Mouse (Mus musculus): ENCODE data around the gene Tc2n. TPM values are rescaled to one million over a fixed set of nuclear protein-coding genes. Genes with fewer than 3 reads are reported as not detected.
A peak's percentile ranks its signal among the peaks of the same experiment; 100 is the strongest.
"Not testable (repeated sequence)": the region's sequence is repeated elsewhere in the genome, so short reads cannot be mapped to it uniquely, and the experiment has no call there.

Tc2n gene
- polyA plus RNA-seq, 1 experiment from 2014 or later: 0.08 TPM

DNA sequence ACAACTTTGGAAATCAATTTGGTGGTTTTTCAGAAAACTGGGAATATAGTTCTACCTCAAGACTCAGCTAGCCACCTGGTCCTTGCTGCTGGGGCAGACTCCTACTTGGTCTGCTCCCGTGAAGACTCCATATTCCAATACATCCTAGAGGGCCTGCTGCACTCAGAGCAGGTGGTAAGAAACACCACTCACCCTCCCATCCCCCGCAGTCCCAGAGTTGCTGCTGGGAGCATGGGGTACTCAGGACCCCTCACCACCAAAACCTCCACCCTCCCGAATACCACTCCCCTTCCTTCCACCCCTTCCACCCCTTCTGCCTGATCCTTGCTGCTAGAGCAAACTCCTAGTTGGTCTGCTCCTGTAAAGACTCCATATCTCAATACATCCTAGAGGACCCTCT, 19.1 kb downstream of the Tc2n start:
- H3K27me3 ChIP-seq (ENCODE audit: insufficient read depth, poor library complexity, severe bottlenecking): no peaks in the 10 kb centered on the region
- H3K27ac ChIP-seq: no peak overlapping the region
- H3K4me1 ChIP-seq: no peaks in the 10 kb centered on the region
- peak; percentile 71 for DNase-seq (ENCODE audit: low spot score)
- WGBS: 77% methylated on average over 3 of the region's 3 CpGs
- H3K9me3 ChIP-seq: no peaks in the 10 kb centered on the region
- H3K36me3 ChIP-seq: no peaks in the 10 kb centered on the region
- H3K4me3 ChIP-seq: no peak overlapping the region

DNA sequence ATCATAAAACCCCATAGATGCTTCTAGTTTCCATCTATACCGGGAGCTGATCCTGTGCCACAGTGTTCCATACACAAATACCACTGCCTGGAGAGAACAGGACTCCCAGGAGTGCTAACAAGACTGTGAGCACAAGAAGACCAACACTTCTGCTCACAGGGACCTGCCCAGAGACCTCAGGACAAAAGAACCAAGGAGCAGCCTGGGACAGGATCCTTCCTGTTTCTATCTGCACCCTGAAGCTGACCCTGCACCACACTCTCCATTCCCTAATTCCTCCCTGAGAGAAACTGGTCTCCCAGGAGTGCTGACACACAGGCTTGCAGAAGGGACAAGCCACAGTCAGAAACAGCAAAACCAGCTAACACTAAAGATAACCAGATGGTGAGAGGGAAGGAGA, 21.8 kb downstream of the Tc2n start:
- WGBS: 82% methylated on average over 1 of the region's 1 CpGs
- no peaks in the 10 kb centered on the region for H3K9me3 ChIP-seq
- no peaks in the 10 kb centered on the region for H3K36me3 ChIP-seq

GRCm38 (mm10) chr12:101680538-101680937, 37.8 kb downstream of the Tc2n start:
- 90% methylated on average over 2 of the region's 2 CpGs for WGBS
- H3K27ac ChIP-seq: no peak overlapping the region

More for the DNA sequence above, 21.8 kb downstream of the Tc2n start:
- DNase-seq (ENCODE audit: low spot score): peak; percentile 54
- H3K4me1 ChIP-seq: no peaks in the 10 kb centered on the region
- no peak overlapping the region for H3K4me3 ChIP-seq
- no peak overlapping the region for H3K27ac ChIP-seq
- H3K27me3 ChIP-seq (ENCODE audit: insufficient read depth, poor library complexity, severe bottlenecking): no peaks in the 10 kb centered on the region

DNA sequence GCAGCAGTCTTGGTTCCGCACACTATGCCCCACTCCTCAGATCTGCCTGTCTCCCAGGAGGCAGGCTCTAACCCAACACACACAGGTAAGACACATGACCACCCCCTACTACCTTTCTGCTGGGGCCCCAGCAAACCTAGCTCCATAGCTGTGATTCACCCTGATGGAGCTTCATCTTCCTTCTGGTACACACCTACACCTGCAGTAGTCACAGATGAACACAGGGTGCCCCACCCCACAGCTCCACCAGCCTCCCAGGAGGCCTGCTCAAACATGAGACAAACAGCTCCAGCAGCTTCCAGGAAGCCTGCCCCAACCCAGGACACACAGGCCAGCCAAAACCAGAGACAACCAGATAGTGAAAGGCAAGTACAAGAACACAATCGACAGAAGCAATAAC, 50.8 kb downstream of the Tc2n start:
- H3K4me3 ChIP-seq: no peak overlapping the region
- WGBS: 80% methylated on average over 2 of the region's 2 CpGs
- no peaks in the 10 kb centered on the region for H3K9me3 ChIP-seq
- no peak overlapping the region for H3K27ac ChIP-seq
- no peaks in the 10 kb centered on the region for H3K36me3 ChIP-seq
- H3K4me1 ChIP-seq: no peaks in the 10 kb centered on the region
- no peak for DNase-seq (ENCODE audit: low spot score)
- H3K27me3 ChIP-seq (ENCODE audit: insufficient read depth, poor library complexity, severe bottlenecking): no peaks in the 10 kb centered on the region

More at GRCm38 (mm10) chr12:101680538-101680937, 37.8 kb downstream of the Tc2n start:
- no peak overlapping the region for H3K4me3 ChIP-seq
- H3K27me3 ChIP-seq (ENCODE audit: insufficient read depth, poor library complexity, severe bottlenecking): no peaks in the 10 kb centered on the region
- DNase-seq (ENCODE audit: low spot score): no peak
- H3K4me1 ChIP-seq: no peaks in the 10 kb centered on the region; the same call in 1 of the 2 replicates
- H3K9me3 ChIP-seq: no peaks in the 10 kb centered on the region
- H3K36me3 ChIP-seq: no peaks in the 10 kb centered on the region

GRCm38 (mm10) chr12:101633137-101633536, 85.2 kb downstream of the Tc2n start:
- H3K27me3 ChIP-seq (ENCODE audit: insufficient read depth, poor library complexity, severe bottlenecking): no peaks in the 10 kb centered on the region
- no peak for DNase-seq (ENCODE audit: low spot score)
- no peak overlapping the region for H3K4me3 ChIP-seq
- no peaks in the 10 kb centered on the region for H3K36me3 ChIP-seq
- H3K4me1 ChIP-seq: no peaks in the 10 kb centered on the region
- 78% methylated on average over 1 of the region's 1 CpGs for WGBS
- no peaks in the 10 kb centered on the region for H3K9me3 ChIP-seq
- H3K27ac ChIP-seq: no peak overlapping the region

DNA sequence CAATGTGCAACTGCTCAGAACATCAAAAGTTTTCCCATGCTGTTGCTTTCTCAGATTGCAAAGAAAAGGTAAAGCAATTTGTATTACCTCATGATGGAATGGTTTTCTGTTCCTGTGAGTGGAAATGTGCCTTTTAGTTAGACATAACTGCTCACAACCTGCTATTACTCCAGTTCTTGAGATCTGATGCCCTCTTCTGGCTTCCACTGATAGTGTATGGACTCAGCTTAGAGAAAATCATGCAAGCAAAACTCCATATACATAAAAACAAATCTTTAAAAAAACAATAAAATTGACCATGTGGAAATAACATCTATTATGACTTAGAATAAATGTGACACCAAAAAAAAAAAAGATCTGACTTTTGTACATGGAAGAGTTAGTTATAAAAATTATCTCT, 111.7 kb downstream of the Tc2n start:
- DNase-seq (ENCODE audit: low spot score); H3K27me3 ChIP-seq (ENCODE audit: insufficient read depth, poor library complexity, severe bottlenecking); H3K36me3 ChIP-seq; H3K27ac ChIP-seq; H3K4me1 ChIP-seq; H3K4me3 ChIP-seq; H3K9me3 ChIP-seq: not testable (repeated sequence)

Other genes with a start within 250 kb of the Tc2n start
- gene Fbln5, start 100.5 kb upstream of the Tc2n start, polyA plus RNA-seq (2016; fragmentation: Nextera tagmentation; extraction: Ambion mirVana): 4.1 and 7.9 TPM in 2 replicates
- gene Trip11, start 194.7 kb upstream of the Tc2n start, polyA plus RNA-seq (2016; fragmentation: Nextera tagmentation; extraction: Ambion mirVana): 20.5 and 20.8 TPM in 2 replicates
- 8.1 and 8.4 TPM in 2 replicates for gene Atxn3, start 239.7 kb upstream of the Tc2n start, polyA plus RNA-seq (2016; fragmentation: Nextera tagmentation; extraction: Ambion mirVana)